Mouse (Mus musculus) lung, postnatal 0 days (tissue): ENCODE measurements around the gene Fam184a.

Experiments used
- CTCF ChIP-seq: IDR thresholded peaks from 2 replicates; pipeline ENCODE4 v1.5.1; 2016; ENCODE audit warnings: antibody characterized with exemption, mild to moderate bottlenecking
- EP300 ChIP-seq: IDR thresholded peaks from 2 replicates; pipeline ENCODE4 v1.6.1; 2016; ENCODE audit warnings: antibody characterized with exemption, mild to moderate bottlenecking, control low read depth

- TF ChIP-seq CTCF (no peak), EP300 (no peak)
These were observed 17.8 kb upstream of the Fam184a start for GRCm38 (mm10) chr10:53768745-53769144.
